In the genomic region with DNA sequence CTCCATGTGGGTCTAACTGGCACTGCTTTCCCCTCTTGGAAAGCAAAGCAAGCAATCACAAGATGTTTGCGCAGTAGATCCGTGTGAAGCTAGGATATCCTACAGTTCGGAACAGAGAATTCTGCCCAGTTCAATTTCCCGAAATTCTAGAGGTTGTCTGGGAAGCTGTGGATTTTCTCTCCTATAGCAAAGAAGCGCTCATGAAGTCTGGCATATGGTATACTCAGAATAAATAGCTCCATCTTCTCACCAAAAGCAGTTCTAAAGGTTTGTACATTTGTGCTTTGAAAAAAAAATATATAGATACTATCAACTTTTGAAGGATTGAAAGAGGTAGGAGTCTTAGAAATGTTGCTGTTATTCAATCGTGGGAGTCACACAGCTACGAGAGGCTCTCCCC, we compare ENCODE assay signal across 15 mouse cellular contexts.
DNase-seq lines count a peak whose midpoint lies in the region; ATAC-seq lines count a peak whose summit lies in the region.
"Had no signal": no experiment of that assay in that cellular context is flagged by ENCODE, and none has a peak within 500 bp of the region (broad histone marks: within the 10 kb centered on the region; RNA-seq: fewer than 3 reads in every experiment).

No protein-coding gene starts in this region.

- ATAC-seq in frontal cortex, adult (ENCODE audit: low TSS enrichment): peak; percentile 50
- ATAC-seq: forebrain, embryonic 14.5 days; forebrain, embryonic 16.5 days had no signal

- no peak for DNase-seq in frontal cortex, postnatal 25 days (ENCODE audit: low spot score in 2 of 2)
- DNase-seq in brain, adult 2 months (ENCODE audit: low read depth, low spot score): peak; percentile 66
- peak; percentile 63 for DNase-seq in telencephalon, adult 2 months (ENCODE audit: low read depth, low spot score)
- no peak for DNase-seq in ovary, adult 18-20 months (ENCODE audit: low spot score)
- DNase-seq: adrenal gland, adult 2 months; adrenal gland, postnatal 10 days; adrenal gland, postnatal 25 days; cerebellum, adult 11-12 months; cerebellum, adult 2 months; cerebellum, adult 9-10 months; cerebellum, postnatal 10 days; cerebellum, postnatal 25 days had no signal

Comparison
In these comparisons a context has a peak if more than half of its experiments do, and no peak if none do; other contexts are left out.
1. DNase-seq: peak in brain, adult 2 months (single experiment) and telencephalon, adult 2 months (single experiment); none in frontal cortex, postnatal 25 days (0 of 2) and ovary, adult 18-20 months (single experiment).